Mouse (Mus musculus): ENCODE results near the gene Dnmt3c.

Dnmt3c gene

DNA sequence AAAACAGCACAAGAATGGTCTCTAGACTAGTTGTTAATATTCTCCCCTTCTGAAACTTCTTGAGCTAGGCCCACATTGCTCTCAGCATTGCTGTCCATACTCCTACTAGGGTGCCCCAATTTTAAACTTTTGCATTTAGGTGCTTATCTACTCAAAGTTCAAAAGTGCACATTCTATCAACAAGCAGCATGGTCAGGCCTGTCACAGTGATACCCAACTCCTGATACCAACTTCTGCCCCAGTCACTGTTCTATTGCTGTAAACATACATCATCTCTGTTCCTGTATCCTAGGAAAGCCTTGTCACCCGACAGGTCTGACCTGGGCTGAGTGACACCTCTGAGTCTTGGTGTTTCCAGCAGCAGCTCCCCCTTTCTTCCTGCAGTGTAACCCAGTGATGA lies 26.6 kb downstream of the Dnmt3c start:
- no peak for DNase-seq (ENCODE audit: low read depth, low spot score)

- DNase-seq (ENCODE audit: low read depth, low spot score): no peak
Observed at GRCm38 (mm10) chr2:153724424-153724823, 28.0 kb downstream of the Dnmt3c start.

DNA sequence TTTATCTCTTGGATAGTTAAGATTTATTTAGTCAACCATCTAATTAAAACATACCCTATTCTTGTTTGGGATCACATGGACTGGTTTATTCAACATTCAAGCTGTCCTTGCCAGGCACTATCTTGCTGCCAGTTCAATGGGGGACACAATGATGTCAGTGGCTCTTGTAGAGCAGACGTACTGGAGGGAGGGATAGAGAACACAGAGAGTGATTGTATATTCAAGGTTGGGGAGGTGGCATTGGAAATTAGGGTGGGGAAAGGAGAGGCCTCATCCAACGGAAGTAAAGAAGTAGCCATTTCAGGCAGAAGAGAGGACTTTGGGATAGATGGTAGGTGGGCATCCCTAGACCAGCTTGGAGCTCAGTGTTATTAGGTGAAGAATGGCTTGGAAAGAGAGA lies 28.4 kb downstream of the Dnmt3c start:
- DNase-seq (ENCODE audit: low read depth, low spot score): no peak

GRCm38 (mm10) chr2:153725291-153725690 lies 28.8 kb downstream of the Dnmt3c start:
- no peak for DNase-seq (ENCODE audit: low read depth, low spot score)

DNA sequence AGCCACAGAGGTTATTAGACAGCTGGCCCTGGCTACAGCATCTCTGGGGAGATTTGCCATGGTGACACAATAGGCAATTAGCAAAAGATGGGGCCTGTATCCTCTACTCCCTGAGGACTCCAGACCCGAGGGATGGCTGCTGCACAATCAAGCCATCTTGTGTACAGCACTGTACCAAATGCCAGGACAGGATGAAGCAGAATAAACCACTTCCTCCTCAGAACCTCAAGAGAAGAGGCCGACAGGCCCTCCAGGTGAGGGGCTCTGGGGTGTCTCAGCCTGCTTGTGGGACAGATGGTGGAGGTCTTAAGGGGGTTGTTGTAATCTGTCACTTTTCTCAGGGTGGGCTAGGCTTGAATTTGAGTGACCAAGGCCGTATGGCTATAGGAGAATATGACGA lies 37.6 kb downstream of the Dnmt3c start:
- no peak for DNase-seq (ENCODE audit: low read depth, low spot score)

GRCm38 (mm10) chr2:153740500-153741436 lies 44.3 kb downstream of the Dnmt3c start, which contains the start of gene Mapre1:
TSS of gene Mapre1 (plus strand) at chr2:153741274.
- DNase-seq (ENCODE audit: low read depth, low spot score): peak; percentile 99

DNA sequence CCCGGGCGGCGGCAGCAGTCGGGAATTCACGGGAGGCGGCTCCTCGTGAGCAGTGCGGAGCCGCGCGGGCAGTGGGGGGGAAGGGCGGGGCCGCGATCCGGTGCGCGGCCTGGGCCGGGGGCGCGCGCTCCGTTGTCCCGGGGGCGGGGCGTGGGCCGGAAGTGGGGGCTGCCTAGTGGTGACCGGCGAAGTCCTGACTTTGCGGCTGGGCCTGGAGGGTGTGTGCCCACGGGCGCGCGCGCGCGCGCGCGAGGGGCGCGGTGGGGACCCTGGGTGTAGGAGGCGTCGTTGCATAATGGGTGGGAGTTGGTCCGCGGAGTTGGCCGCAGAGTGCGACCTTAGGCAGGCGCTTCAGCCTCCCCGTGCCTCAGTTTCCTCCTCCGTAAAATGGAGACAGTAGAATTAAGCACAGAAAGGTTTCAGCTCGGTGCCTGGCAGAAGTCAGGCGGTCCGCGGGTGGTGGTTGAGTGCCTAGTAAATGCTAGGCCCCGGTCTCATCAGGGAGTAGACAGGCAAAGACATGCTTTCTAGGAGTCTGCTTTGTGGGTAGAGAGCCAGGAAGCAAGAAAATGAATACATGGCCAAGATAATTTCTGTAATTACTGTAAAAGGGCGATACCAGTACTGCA lies 45.1 kb downstream of the Dnmt3c start:
- DNase-seq (ENCODE audit: low read depth, low spot score): peak; percentile 54

DNA sequence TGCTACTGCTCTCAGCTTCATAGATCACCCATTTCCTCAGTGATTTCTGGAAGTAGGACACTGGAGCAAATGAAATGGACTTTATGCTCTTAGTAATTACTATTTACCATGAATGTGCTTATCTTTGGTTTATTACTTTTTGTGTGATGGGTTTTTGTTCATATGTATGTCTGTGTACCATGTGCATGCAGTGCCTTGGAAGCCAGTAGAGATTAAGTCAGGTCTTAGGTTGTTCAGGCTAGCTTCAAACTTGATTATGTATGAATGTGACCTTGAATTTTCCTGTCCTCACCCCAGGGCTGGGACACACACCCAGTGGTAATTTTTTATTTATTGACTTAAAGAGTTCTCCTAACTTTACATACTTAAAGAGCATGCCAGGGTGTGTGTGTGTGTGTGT lies 51.5 kb downstream of the Dnmt3c start:
- DNase-seq (ENCODE audit: low read depth, low spot score): no peak

- DNase-seq (ENCODE audit: low read depth, low spot score): no peak
Observed at GRCm38 (mm10) chr2:153750363-153750762, 53.9 kb downstream of the Dnmt3c start.

GRCm38 (mm10) chr2:153762121-153762520 lies 65.7 kb downstream of the Dnmt3c start:
- DNase-seq (ENCODE audit: low read depth, low spot score): no peak

GRCm38 (mm10) chr2:153767484-153767883 lies 71.0 kb downstream of the Dnmt3c start:
- DNase-seq (ENCODE audit: low read depth, low spot score): no peak

DNA sequence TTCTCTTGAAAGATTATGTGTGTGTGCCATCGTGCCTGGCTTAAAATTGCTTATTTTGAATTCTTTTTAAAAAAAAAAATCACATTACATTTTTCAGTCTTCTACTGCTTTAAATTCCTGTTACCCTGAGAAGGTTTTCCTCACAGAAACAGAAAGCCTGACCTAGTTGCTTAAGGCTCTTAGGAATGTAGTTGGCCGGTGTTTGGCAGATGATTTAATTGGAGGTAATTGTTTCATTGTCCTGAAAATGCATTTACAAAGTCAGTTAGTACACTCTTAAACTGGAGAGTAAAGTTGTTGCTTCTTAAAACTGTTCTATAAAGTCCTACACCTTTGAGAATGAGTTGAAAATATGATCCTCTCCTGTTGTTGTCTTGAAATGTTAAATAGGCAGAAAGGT lies 72.4 kb downstream of the Dnmt3c start:
- no peak for DNase-seq (ENCODE audit: low read depth, low spot score)

- DNase-seq (ENCODE audit: low read depth, low spot score): no peak
Observed at GRCm38 (mm10) chr2:153772950-153773349, 76.5 kb downstream of the Dnmt3c start.

DNA sequence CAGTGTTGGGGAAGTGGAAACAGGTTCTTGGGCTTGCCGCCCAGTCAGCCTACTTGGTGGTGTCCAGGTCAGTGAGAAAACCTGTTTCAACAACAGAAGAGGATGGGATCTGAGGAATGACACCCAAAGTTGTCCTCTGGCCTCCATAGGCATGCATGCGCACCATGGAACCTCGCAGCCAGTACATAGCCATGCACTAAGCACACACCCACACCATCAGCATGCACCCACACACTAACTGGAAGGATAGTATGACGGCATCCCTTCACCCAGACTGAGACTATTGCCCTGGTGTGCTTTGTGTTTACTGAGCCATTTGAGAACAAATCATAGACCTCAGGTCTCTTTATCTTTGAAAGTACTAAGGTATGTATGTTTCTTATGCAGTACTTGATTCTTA lies 79.0 kb downstream of the Dnmt3c start:
- DNase-seq (ENCODE audit: low read depth, low spot score): no peak

- peak; percentile 54 for DNase-seq (ENCODE audit: low read depth, low spot score)
Observed at GRCm38 (mm10) chr2:153778638-153779362, 82.3 kb downstream of the Dnmt3c start.
